Mouse (Mus musculus) liver, adult 2 months (tissue): ENCODE results near the gene Ccdc141.

Experiments
- CTCF ChIP-seq: fragments of 200-500 bp; IDR thresholded peaks from 2 replicates; pipeline ENCODE4 v1.5.1; 2011; ENCODE audit warnings: low read depth, low read length, control low read depth
- POLR2A ChIP-seq: fragments of 200-500 bp; IDR thresholded peaks from 2 replicates; pipeline ENCODE4 v1.6.1; 2011; ENCODE audit warnings: low read length, control low read depth; ENCODE audit not compliant: insufficient read depth; ENCODE audit errors: extremely low read depth

DNA sequence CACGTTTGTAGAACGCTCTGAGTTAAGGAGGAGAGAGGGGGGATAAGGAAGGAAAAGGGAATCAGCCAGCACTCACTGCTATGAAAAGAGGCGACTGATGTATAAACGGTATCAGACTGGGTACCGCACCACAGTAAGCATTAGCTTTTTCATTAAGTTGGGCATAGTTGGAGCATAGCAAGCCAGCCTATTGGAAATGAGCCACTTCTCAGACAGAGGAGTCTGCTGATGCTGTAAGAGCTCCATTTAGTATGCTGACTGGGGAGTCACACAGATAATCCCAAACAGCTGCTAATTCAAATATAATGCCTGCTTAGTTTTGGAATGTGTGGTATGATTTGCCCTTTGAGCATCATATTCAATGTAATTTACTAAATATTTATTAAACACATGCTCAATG, 186.1 kb downstream of the Ccdc141 start:
- TF ChIP-seq POLR2A (no peak), CTCF (no peak)
